Mouse (Mus musculus): Measurements from ENCODE around the gene Pbx1. TPM values are rescaled to one million over a fixed set of nuclear protein-coding genes. Genes with fewer than 3 reads are reported as not detected.

Gene Pbx1
- total and polyA plus RNA-seq, 2 experiments from 2014 or later, result 17.1 to 31.3 TPM

GRCm38 (mm10) chr1:168323436-168324108, 108.5 kb downstream of the Pbx1 start:
- ATAC-seq (ENCODE audit: insufficient read depth, low read depth) (no peak), DNase-seq (ENCODE audit: low spot score) (no peak)
- Histone ChIP-seq H3K27ac (ENCODE audit: low read depth) (no peak overlapping the region), H3K9me3 (replicated peaks; ENCODE audit: control insufficient read depth, low read length) (no peaks in the 10 kb centered on the region), H3K4me1 (ENCODE audit: control insufficient read depth, insufficient read depth) (peaks cover 13% of the 10 kb centered on the region; the same call in 1 of the 2 replicates), H3K9ac (replicated peaks; ENCODE audit: low read depth, low read length) (no peak overlapping the region), H3K27me3 (ENCODE audit: control insufficient read depth, insufficient read depth, low read length) (no peaks in the 10 kb centered on the region), H3K4me2 (ENCODE audit: low read depth, low read length) (no peak overlapping the region), H3K4me3 (ENCODE audit: low read depth, low read length) (no peak overlapping the region), H3K36me3 (replicated peaks; ENCODE audit: control insufficient read depth, insufficient read depth, low read length) (no peaks in the 10 kb centered on the region)
- no peak for TF ChIP-seq CTCF (IDR thresholded peaks at IDR 0.05; ENCODE audit: low read depth)
- TF ChIP-seq EP300 (IDR thresholded peaks at IDR 0.05; ENCODE audit: low read depth), result no peak
- WGBS, result 46% methylated on average over 12 of the region's 12 CpGs

GRCm38 (mm10) chr1:168322892-168323291, 109.2 kb downstream of the Pbx1 start:
- ATAC-seq (ENCODE audit: insufficient read depth, low read depth), result no peak
- H3K36me3 ChIP-seq (replicated peaks; ENCODE audit: control insufficient read depth, insufficient read depth, low read length), result no peaks in the 10 kb centered on the region
- no peak overlapping the region for H3K4me3 ChIP-seq (ENCODE audit: low read depth, low read length)
- no peak overlapping the region for H3K27ac ChIP-seq (ENCODE audit: low read depth)
- H3K9ac ChIP-seq (replicated peaks; ENCODE audit: low read depth, low read length), result no peak overlapping the region
- peaks cover 13% of the 10 kb centered on the region; the same call in 1 of the 2 replicates for H3K4me1 ChIP-seq (ENCODE audit: control insufficient read depth, insufficient read depth)
- no peaks in the 10 kb centered on the region for H3K27me3 ChIP-seq (ENCODE audit: control insufficient read depth, insufficient read depth, low read length)
- no peak for DNase-seq (ENCODE audit: low spot score)
- no peak overlapping the region for H3K4me2 ChIP-seq (ENCODE audit: low read depth, low read length)
- 100% methylated on average over 1 of the region's 1 CpGs for WGBS
- H3K9me3 ChIP-seq (replicated peaks; ENCODE audit: control insufficient read depth, low read length), result no peaks in the 10 kb centered on the region
- TF ChIP-seq EP300 (IDR thresholded peaks at IDR 0.05; ENCODE audit: low read depth) (no peak), CTCF (IDR thresholded peaks at IDR 0.05; ENCODE audit: low read depth) (peak; percentile 57)

- TF ChIP-seq EP300 (IDR thresholded peaks at IDR 0.05; ENCODE audit: low read depth) (no peak), CTCF (IDR thresholded peaks at IDR 0.05; ENCODE audit: low read depth) (no peak)
- Histone ChIP-seq H3K9me3 (replicated peaks; ENCODE audit: control insufficient read depth, low read length) (no peaks in the 10 kb centered on the region), H3K4me3 (ENCODE audit: low read depth, low read length) (no peak overlapping the region), H3K27me3 (ENCODE audit: control insufficient read depth, insufficient read depth, low read length) (no peaks in the 10 kb centered on the region), H3K9ac (replicated peaks; ENCODE audit: low read depth, low read length) (no peak overlapping the region), H3K27ac (ENCODE audit: low read depth) (no peak overlapping the region), H3K36me3 (replicated peaks; ENCODE audit: control insufficient read depth, insufficient read depth, low read length) (no peaks in the 10 kb centered on the region), H3K4me2 (ENCODE audit: low read depth, low read length) (no peak overlapping the region), H3K4me1 (ENCODE audit: control insufficient read depth, insufficient read depth) (peaks cover 22% of the 10 kb centered on the region)
- 60% methylated on average over 5 of the region's 5 CpGs for WGBS
- DNase-seq (ENCODE audit: low spot score) (no peak), ATAC-seq (ENCODE audit: insufficient read depth, low read depth) (no peak)
These were observed 112.4 kb downstream of the Pbx1 start for GRCm38 (mm10) chr1:168319695-168320094.

- TF ChIP-seq CTCF (IDR thresholded peaks at IDR 0.05; ENCODE audit: low read depth) (no peak), EP300 (IDR thresholded peaks at IDR 0.05; ENCODE audit: low read depth) (no peak)
- Histone ChIP-seq H3K27me3 (ENCODE audit: control insufficient read depth, insufficient read depth, low read length) (no peaks in the 10 kb centered on the region), H3K27ac (ENCODE audit: low read depth) (no peak overlapping the region), H3K4me3 (ENCODE audit: low read depth, low read length) (no peak overlapping the region), H3K9ac (replicated peaks; ENCODE audit: low read depth, low read length) (no peak overlapping the region), H3K4me1 (ENCODE audit: control insufficient read depth, insufficient read depth) (peaks cover 20% of the 10 kb centered on the region), H3K4me2 (ENCODE audit: low read depth, low read length) (no peak overlapping the region), H3K9me3 (replicated peaks; ENCODE audit: control insufficient read depth, low read length) (no peaks in the 10 kb centered on the region), H3K36me3 (replicated peaks; ENCODE audit: control insufficient read depth, insufficient read depth, low read length) (no peaks in the 10 kb centered on the region)
- no peak for DNase-seq (ENCODE audit: low spot score)
- WGBS, result 61% methylated on average over 13 of the region's 13 CpGs
- ATAC-seq (ENCODE audit: insufficient read depth, low read depth), result no peak
These were observed 113.1 kb downstream of the Pbx1 start for GRCm38 (mm10) chr1:168318899-168319469.

- ATAC-seq (ENCODE audit: insufficient read depth, low read depth) (no peak), DNase-seq (ENCODE audit: low spot score) (no peak)
- Histone ChIP-seq H3K27me3 (ENCODE audit: control insufficient read depth, insufficient read depth, low read length) (no peaks in the 10 kb centered on the region), H3K4me2 (ENCODE audit: low read depth, low read length) (no peak overlapping the region), H3K4me3 (ENCODE audit: low read depth, low read length) (no peak overlapping the region), H3K4me1 (ENCODE audit: control insufficient read depth, insufficient read depth) (peaks cover 12% of the 10 kb centered on the region), H3K9ac (replicated peaks; ENCODE audit: low read depth, low read length) (no peak overlapping the region), H3K27ac (ENCODE audit: low read depth) (no peak overlapping the region), H3K36me3 (replicated peaks; ENCODE audit: control insufficient read depth, insufficient read depth, low read length) (no peaks in the 10 kb centered on the region), H3K9me3 (replicated peaks; ENCODE audit: control insufficient read depth, low read length) (no peaks in the 10 kb centered on the region)
- no peak for TF ChIP-seq EP300 (IDR thresholded peaks at IDR 0.05; ENCODE audit: low read depth)
- TF ChIP-seq CTCF (IDR thresholded peaks at IDR 0.05; ENCODE audit: low read depth), result no peak
These were observed 118.3 kb downstream of the Pbx1 start for GRCm38 (mm10) chr1:168313772-168314171.
